Mouse (Mus musculus): Measurements from ENCODE around the gene Odaph. TPM values are rescaled to one million over a fixed set of nuclear protein-coding genes. Genes with fewer than 3 reads are reported as not detected.

Gene Odaph
- total RNA-seq, 4 experiments from 2014 or later: not detected

DNA sequence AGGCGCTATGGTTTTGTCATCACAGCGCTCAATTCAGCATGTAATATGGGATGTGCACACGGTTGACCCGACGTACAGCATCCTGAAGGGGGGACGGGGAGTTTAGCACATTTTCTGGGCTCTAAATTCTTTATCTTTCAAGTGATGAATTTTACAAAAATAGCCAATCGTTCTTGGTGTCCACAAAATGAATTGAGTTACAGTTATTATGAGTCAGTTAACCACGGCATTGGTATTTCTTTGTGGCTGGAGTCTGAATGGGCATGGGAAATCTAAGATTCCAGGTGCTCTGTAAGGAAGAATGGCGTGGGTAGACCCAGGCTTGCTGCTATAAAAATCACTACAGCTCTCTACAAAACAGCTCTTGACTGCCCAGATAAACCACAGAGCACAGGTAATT lies 2.0 kb downstream of the Odaph start:
- DNase-seq (ENCODE audit: low spot score in 2 of 2): no peak

DNA sequence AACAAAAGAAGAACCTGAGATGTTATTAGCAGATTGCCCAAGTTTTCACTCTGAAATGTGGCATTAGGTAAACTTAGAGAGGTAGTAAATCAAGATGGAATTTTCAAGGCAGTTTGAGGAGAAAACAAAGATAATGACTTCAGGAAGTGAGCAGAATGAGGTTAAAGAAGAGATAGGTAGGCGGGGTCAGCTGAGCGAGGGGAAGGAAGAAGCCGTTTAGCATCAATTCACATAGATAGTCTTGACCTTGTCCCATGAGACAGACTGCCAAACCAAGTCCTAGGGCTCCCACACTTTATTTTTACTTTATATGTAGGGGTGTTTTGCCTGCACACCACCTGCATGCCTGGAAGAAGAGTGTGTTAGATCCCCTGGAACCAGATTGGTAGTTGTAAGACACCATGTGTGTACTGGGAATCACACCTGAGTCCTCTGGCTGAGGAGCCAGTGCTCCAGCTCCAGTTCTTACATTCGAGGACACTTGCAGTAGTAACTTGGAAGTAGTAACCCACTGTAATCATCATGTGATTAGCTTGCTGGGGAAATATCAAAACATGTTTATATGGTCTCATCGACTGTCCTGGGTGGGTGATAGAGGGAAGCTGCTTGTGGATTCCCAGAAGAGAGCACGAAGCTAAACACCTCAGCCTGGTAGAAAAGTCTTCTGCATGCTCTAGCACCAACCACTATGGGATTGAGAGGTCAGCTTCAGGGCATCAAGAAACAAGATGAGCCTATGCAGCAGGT lies 4.1 kb downstream of the Odaph start:
- DNase-seq (ENCODE audit: low spot score in 2 of 2): no peak

DNA sequence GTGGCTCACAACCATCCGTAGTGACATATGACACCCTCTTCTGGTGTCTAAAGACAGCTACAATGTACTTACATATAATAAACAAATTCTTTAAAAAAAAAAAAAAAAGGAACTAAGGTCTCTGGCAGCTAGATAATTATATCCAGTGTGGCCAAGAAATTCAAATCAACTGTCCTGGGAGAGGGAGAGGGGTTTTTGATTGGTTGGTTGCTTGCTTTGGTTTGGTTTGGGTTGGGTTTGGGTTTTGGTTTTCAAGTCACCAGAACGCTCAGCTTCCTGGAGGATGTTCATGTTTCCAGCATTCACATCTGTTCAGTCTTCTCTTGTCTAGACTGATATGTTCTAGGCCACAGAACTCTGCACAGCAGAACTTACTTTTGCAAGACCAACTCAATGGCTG lies 5.8 kb downstream of the Odaph start:
- no peak for DNase-seq (ENCODE audit: low spot score in 2 of 2)

DNA sequence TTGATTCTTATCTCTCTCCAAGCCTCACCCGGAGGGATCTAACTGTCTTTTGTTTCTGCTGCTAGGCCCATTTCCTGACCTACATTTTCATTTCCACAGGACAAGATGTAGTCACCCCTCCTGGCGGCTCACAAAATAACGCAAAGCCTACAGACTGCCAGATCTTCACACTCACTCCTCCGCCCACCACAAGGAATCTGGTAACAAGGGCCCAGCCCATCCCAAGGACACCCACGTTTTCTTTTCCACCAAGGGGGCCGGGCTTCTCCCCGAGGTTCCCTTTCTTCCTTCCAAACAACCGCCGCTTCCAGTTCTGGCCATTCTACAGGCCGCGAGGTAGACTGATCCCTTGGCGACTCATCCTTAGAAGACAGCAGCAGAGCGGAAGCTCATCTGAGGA lies 7.3 kb downstream of the Odaph start:
- DNase-seq (ENCODE audit: low spot score in 2 of 2): no peak

DNA sequence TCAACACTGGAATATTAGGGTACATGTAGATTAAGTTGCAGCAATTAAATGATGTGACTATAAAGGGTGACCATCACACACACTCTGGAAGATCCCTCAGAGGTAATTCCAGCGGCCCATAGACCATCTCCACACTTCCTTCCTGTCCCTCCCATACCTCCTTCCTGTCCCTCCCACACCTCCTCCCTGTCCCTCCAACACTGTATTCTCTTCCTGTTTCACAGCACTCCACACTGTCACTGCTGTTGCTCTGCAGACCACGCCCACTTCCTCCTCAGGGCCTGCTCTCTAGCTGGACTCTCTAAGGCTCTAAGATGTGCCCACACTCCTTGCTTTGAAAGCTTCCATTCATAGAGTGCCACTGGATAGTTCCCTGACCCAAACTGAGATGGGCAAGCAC lies 13.5 kb downstream of the Odaph start:
- no peak for DNase-seq (ENCODE audit: low spot score in 2 of 2)

DNA sequence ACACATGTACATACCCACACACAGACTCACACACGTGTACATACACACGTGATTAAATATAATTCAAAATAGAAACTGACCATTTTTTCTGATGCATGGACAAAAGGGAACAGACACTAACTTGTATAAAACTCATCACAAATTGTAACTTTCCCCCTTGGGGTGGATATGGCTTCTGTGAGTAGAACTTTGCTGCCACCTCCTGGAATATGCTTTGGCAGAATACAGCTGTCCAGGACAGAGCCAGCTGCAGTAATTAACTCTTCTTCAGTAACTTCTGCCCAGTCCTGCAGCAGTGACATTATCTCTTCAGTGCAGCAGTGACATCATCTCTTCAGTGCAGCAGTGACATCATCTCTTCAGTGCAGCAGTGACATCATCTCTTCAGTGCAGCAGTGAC lies 15.7 kb downstream of the Odaph start:
- no peak for DNase-seq (ENCODE audit: low spot score in 2 of 2)

DNA sequence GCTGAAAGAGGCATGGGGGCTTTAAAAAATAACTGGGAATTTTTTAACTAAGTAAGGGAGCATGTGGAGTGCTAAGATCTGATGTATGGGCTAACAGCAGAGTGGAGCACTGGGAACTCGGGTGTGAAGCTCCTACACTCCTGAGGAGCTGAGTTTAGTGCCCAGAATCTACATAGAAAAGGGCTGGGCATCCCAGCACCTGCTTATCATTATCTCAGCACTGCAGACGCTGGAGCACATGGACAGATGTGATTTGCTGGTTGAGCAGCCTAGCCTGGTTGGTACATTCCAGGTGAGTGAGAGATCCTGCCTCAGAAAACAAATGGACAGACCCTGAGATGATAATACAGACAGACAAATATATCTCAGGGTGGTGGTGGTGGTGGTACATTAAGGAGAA lies 22.6 kb downstream of the Odaph start:
- no peak for DNase-seq (ENCODE audit: low spot score in 2 of 2)

DNA sequence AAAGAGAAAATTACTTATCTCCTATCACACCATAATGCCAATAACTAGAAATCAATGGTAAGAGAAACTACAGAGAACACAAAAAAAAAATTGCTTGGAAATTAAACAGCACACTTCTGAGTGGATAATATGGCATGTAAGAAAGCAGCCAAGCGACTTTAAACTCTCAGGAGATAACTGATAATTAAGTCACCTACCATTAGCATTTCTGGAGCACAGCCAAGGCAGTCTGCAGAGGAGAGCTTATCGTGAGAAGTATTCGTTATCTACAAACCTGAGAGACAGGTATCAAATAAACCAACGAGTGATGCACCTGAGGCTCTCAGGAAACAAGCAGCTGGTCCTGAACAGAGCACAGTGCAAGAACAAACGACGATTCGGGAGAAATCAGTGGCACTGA lies 24.5 kb downstream of the Odaph start:
- no peak for DNase-seq (ENCODE audit: low spot score in 2 of 2)

DNA sequence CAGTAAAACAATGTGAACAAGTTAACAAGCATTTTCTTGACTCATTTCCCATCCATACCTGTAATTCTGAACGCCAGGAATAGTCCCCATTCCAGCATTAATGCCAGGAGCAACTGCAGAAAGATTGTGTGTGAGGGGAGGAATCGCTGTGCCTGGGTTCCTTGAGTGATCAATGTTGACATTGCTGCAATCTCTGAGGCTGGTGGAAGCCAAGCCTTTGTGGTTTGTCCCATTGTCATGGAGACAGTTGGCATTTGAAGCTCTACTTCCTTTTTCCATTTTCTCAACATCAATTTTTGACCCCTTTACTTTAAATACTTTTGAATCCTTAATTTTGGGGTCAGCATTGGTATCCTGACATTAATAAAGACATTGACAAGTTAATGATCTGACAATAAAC lies 32.7 kb downstream of the Odaph start:
- DNase-seq (ENCODE audit: low spot score in 2 of 2): no peak

DNA sequence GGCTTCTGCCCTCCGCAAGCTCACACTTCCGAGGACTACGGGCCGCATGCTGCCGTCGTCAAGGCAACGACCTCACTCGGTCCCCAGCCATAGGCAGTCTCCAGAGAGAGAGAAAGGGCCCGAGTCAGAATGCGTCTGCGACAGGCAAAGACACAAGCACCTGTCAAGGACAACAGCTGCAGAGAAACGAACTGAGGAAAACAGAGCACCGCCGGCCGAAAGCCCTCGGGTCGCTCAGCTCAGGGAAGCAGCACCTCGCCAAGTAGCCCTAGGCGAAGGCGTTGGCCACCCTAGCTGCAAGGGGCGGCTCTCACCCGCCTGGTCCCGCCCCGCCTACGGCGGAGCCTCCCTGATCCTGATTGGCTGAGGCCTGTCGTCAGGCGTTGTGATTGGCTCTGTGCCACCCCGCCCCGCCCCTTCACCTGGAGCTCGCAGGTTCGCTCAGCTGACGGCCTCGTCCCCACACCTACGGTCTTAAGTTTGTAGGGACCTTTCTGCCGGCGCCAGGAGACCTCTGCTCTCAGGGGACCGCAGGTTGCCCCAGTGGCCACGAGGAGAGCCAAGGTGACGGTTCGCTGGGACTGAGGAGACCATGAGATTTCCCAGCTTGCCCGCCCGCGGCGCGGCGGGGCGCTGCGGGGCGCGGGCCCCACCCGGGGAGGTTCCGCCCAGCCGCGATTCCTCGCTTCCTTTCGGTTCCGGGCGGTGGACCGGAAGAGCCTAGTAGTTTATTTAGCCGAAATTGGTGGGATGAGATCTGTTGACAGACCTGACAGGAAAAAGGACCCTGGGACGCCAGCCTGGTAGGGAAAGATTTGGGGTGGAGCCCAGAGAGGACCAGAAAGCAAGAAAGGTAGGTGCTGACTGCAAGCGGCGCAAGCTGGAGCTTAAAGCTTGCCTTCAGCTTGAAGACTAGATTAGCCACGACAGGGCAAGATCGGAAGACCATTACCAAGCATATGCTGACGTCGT lies 55.4 kb downstream of the Odaph start:
- DNase-seq (ENCODE audit: low spot score in 2 of 2): peak; percentile 87 to 90

DNA sequence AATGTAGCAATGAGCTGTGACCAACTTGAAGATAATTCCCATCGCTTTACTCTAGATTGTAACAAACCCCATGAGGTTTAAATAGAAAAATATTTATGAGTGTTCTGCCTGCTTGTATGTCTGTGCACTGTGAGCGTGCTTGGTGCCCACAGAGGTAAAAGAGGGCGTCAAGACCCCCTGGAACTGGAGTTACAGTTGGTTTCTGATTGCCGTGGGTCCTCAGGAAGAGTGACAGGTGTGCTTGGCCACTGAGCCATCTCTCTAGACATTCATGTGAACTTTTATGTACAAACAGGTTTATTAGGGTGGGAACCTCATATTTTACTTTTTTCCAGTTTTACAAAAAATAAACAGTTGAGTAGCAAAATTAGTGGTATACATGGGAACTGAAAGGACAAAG lies 56.5 kb downstream of the Odaph start, which contains the start of gene Cdkl2:
Gene Cdkl2, minus strand, starts transcription at position 101 of the 400 bp plus-strand sequence.
- DNase-seq (ENCODE audit: low spot score in 2 of 2): no peak

Other genes with a start within 250 kb of the Odaph start
- 10 to 100 TPM; 28.4 to 32.2 (median 29.0) TPM for gene Rchy1, start 24.4 kb upstream of the Odaph start, total RNA-seq (2022)
- 1 to 10 TPM; 4.2 to 7.5 (median 5.7) TPM for gene Cdkl2, start 56.4 kb downstream of the Odaph start, total RNA-seq (2022)
- 10 to 100 TPM; 53.3 to 63.2 (median 60.7) TPM for gene G3bp2, start 96.2 kb downstream of the Odaph start, total RNA-seq (2022)
- gene Uso1, start 150.5 kb downstream of the Odaph start, total RNA-seq (2022): 10 to 100 TPM; 68.9 to 76.0 (median 74.1) TPM
- not detected for gene U90926, start 227.9 kb downstream of the Odaph start, total RNA-seq (2022)

Data from gastrocnemius, adult 8-10 months (tissue).